Mouse (Mus musculus) thymus, adult 2 months (tissue): ENCODE measurements at regions not wholly inside any gene's neighbourhood (a gene's known extent, or its start where the extent isn't known, plus 50 kb on each side); places are given as distances from the start of the nearest gene placed in this dataset.

Experiments used
- DNase-seq: peaks from one replicate; pipeline ENCODE4 v3.0.0; 2021
- H3K27ac ChIP-seq: fragments of 200-500 bp; 2 replicates; pipeline ENCODE4 v1.5.1; 2012; ENCODE audit warnings: low read length, control low read depth; ENCODE audit not compliant: control insufficient read depth, insufficient read depth
- H3K27me3 ChIP-seq: fragments of 200-500 bp; 2 replicates; pipeline ENCODE4 v1.6.1; 2012; ENCODE audit warnings: mild to moderate bottlenecking, low read length, moderate library complexity, mixed read lengths; ENCODE audit not compliant: control insufficient read depth, insufficient read depth
- H3K36me3 ChIP-seq: fragments of 200-500 bp; 2 replicates; pipeline ENCODE4 v1.6.1; 2012; ENCODE audit warnings: mild to moderate bottlenecking, low read length, moderate library complexity; ENCODE audit not compliant: control insufficient read depth, insufficient read depth
- H3K4me1 ChIP-seq: fragments of 200-500 bp; replicated peaks from 2 replicates; pipeline ENCODE4 v1.6.1; 2012; ENCODE audit warnings: low read length; ENCODE audit not compliant: control insufficient read depth, insufficient read depth
- H3K4me3 ChIP-seq: fragments of 200-500 bp; 2 replicates; pipeline ENCODE4 v1.5.1; 2012; ENCODE audit warnings: mild to moderate bottlenecking, low read length, control low read depth, moderate library complexity; ENCODE audit not compliant: control insufficient read depth, insufficient read depth
- CTCF ChIP-seq: fragments of 200-500 bp; IDR thresholded peaks from 2 replicates; pipeline ENCODE4 v1.5.1; 2012; ENCODE audit warnings: mild to moderate bottlenecking, control low read depth, low read length, moderate library complexity, borderline replicate concordance; ENCODE audit not compliant: control insufficient read depth, poor library complexity, insufficient read depth; ENCODE audit errors: extremely low read depth
- POLR2A ChIP-seq: fragments of 200-500 bp; IDR thresholded peaks from 2 replicates; pipeline ENCODE4 v1.6.1; 2012; ENCODE audit warnings: mild to moderate bottlenecking, low read length, control low read depth, moderate library complexity; ENCODE audit not compliant: control insufficient read depth, poor library complexity, insufficient read depth; ENCODE audit errors: extremely low read depth
- WGBS: fragments of 180-500 bp; shearing (Covaris S2); methylation state at CpG from one replicate; pipeline ENCODE4 v1.1.7; 2018; 5-methylcytosine and 5-hydroxymethylcytosine counted together

- no peak for DNase-seq
- 83% methylated on average over 6 of the region's 6 CpGs for WGBS
- no peak for TF ChIP-seq CTCF
- Histone ChIP-seq H3K36me3 (no peaks in the 10 kb centered on the region), H3K27ac (no peak overlapping the region), H3K27me3 (no peaks in the 10 kb centered on the region), H3K4me3 (no peak overlapping the region), H3K4me1 (no peaks in the 10 kb centered on the region)
These were observed 202.2 kb upstream of the Cxadr start for GRCm38 (mm10) chr16:78099114-78099513.

GRCm38 (mm10) chr16:78098555-78098954 lies 202.7 kb upstream of the Cxadr start:
- TF ChIP-seq CTCF (no peak), POLR2A (no peak)
- Histone ChIP-seq H3K27ac (no peak overlapping the region), H3K36me3 (no peaks in the 10 kb centered on the region), H3K27me3 (no peaks in the 10 kb centered on the region), H3K4me1 (no peaks in the 10 kb centered on the region), H3K4me3 (no peak overlapping the region)
- WGBS, result 90% methylated on average over 6 of the region's 6 CpGs
- DNase-seq, result no peak

DNA sequence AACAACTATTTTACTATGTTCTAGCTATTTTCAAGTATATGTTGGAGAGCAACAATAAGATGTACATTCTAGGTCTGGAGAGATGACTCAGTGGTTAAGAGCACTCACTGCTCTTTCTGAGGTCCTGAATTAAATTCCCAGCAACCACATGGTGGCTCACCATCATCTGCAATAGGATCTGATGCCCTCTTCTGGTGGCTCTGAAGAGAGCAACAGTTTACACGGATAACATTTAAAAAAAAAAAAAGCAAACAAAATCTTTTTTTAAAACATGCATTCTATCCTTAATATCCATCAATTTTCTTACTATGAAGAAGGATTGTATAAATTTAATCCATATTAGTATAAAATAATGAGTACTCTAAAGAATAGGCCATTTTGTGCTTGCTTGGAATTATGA lies 204.7 kb upstream of the Cxadr start:
- DNase-seq, result no peak
- no peak overlapping the region for H3K4me3 ChIP-seq
- TF ChIP-seq POLR2A (no peak), CTCF (no peak)
- no peak overlapping the region for H3K27ac ChIP-seq
- H3K27me3 ChIP-seq, result no peaks in the 10 kb centered on the region
- 53% methylated on average over 1 of the region's 1 CpGs for WGBS
- H3K36me3 ChIP-seq, result no peaks in the 10 kb centered on the region
- H3K4me1 ChIP-seq, result no peaks in the 10 kb centered on the region

GRCm38 (mm10) chr16:78090155-78090554 lies 211.1 kb upstream of the Cxadr start:
- Histone ChIP-seq H3K4me3 (no peak overlapping the region), H3K36me3 (no peaks in the 10 kb centered on the region), H3K4me1 (no peaks in the 10 kb centered on the region), H3K27ac (no peak overlapping the region), H3K27me3 (no peaks in the 10 kb centered on the region)
- TF ChIP-seq POLR2A (no peak), CTCF (no peak)
- 88% methylated on average over 3 of the region's 3 CpGs for WGBS
- DNase-seq, result no peak

GRCm38 (mm10) chr16:78067532-78068118 lies 233.7 kb upstream of the Cxadr start:
- Histone ChIP-seq H3K36me3 (no peaks in the 10 kb centered on the region), H3K27ac (no peak overlapping the region), H3K4me3 (no peak overlapping the region), H3K4me1 (no peaks in the 10 kb centered on the region), H3K27me3 (no peaks in the 10 kb centered on the region)
- WGBS, result 94% methylated on average over 10 of the region's 10 CpGs
- no peak for TF ChIP-seq POLR2A
- no peak for TF ChIP-seq CTCF
- no peak for DNase-seq

DNA sequence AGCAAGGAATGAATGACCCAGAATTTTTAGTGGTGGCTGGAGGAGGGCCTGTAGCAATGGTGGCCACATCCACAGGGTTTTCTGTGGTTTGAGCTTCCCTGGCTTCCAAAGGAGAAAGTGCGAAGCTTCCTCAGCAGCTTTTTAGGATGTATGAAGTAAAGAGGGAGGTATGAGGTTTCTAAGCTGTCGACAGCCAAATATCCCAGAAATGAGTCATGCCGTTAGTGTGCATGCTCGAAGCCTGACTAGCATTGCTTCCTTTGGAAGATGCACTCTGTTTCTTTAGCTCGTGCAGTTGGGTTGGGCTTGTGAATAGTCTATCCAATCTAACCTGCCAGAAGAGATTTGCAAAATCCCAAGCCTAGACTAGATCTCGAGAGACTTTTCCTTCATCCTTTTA lies 240.8 kb upstream of the Cxadr start:
- Histone ChIP-seq H3K27me3 (no peaks in the 10 kb centered on the region), H3K4me1 (no peaks in the 10 kb centered on the region), H3K27ac (no peak overlapping the region), H3K4me3 (no peak overlapping the region), H3K36me3 (no peaks in the 10 kb centered on the region)
- DNase-seq, result no peak
- TF ChIP-seq CTCF, result no peak
- TF ChIP-seq POLR2A, result no peak
- WGBS, result 90% methylated on average over 6 of the region's 6 CpGs

DNA sequence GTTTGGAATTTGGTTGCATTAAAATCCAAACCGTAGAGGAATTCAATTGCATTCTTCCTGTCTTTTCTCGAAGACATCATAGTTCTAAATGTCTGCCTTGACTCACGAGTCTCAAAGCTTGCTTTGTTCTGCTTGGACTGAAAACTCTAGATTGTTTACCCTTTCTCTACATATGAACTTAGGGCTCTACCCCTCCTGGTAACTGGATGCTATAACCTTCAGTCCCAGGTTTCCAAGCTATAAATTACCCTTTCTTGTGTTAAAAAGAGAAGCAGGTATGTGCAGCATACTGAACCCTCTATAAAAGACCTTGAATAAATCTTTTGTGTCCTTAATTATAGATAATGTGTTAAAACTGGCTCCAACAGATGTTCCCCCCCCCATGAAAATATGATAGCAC lies 243.7 kb upstream of the Cxadr start:
- Histone ChIP-seq H3K4me1 (no peaks in the 10 kb centered on the region), H3K27me3 (no peaks in the 10 kb centered on the region), H3K36me3 (no peaks in the 10 kb centered on the region), H3K4me3 (no peak overlapping the region), H3K27ac (no peak overlapping the region)
- 91% methylated on average over 3 of the region's 3 CpGs for WGBS
- no peak for DNase-seq
- TF ChIP-seq CTCF (no peak), POLR2A (no peak)
